Mouse (Mus musculus): ENCODE results near the gene Sdhaf2. TPM values are rescaled to one million over a fixed set of nuclear protein-coding genes. Genes with fewer than 3 reads are reported as not detected.
"Not testable (repeated sequence)": the region's sequence is repeated elsewhere in the genome, so short reads cannot be mapped to it uniquely, and the experiment has no call there.

Sdhaf2 gene
- total RNA-seq (2021) = 10 to 100 TPM; 49.3 to 49.6 TPM
- long read RNA-seq, experiment 1, transcript Sdhaf2-201 (4 exons, 2,981 nt) = major isoform, 29 of 38 reads
- long read RNA-seq, experiment 1, partial matches to known transcripts = 2 of 38 reads
- long read RNA-seq, experiment 1, other reads (novel, unspliced or antisense) = 5 of 38 reads
- long read RNA-seq, experiment 2, transcript Sdhaf2-201 (4 exons, 2,981 nt) = major isoform, 47 of 57 reads
- long read RNA-seq, experiment 2, partial matches to known transcripts = 0 of 57 reads
- long read RNA-seq, experiment 2, other reads (novel, unspliced or antisense) = 8 of 57 reads

GRCm38 (mm10) chr19:10525910-10526309 lies at the start of gene Sdhaf2:
TSS of gene Sdhaf2 (minus strand) at chr19:10526142.
- intact Hi-C loops (cut with DNase I) = no loop called here
- DNase-seq = no peak

GRCm38 (mm10) chr19:10569627-10570026 lies 43.7 kb upstream of the Sdhaf2 start:
- no peak for DNase-seq
- intact Hi-C loops (cut with DNase I) = no loop called here

- DNase-seq = no peak
- intact Hi-C loops (cut with DNase I) = no loop called here
Observed at GRCm38 (mm10) chr19:10565217-10565616, 39.3 kb upstream of the Sdhaf2 start.

- no peak for DNase-seq
- intact Hi-C loops (cut with DNase I) = no loop called here
Observed at GRCm38 (mm10) chr19:10564278-10564677, 38.3 kb upstream of the Sdhaf2 start.

- intact Hi-C loops (cut with DNase I) = no loop called here
- DNase-seq = no peak
Observed at GRCm38 (mm10) chr19:10562351-10562750, 36.4 kb upstream of the Sdhaf2 start.

GRCm38 (mm10) chr19:10561558-10562314 lies 35.8 kb upstream of the Sdhaf2 start:
- intact Hi-C loops (cut with DNase I) = no loop called here

GRCm38 (mm10) chr19:10560108-10560507 lies 34.2 kb upstream of the Sdhaf2 start:
- intact Hi-C loops (cut with DNase I) = no loop called here
- no peak for DNase-seq

More at GRCm38 (mm10) chr19:10561558-10562314, 35.8 kb upstream of the Sdhaf2 start:
- DNase-seq = no peak

- intact Hi-C loops (cut with DNase I) = loop anchor here (5.0 kb wide), 1 partner anchor 44 kb away; no protein-coding TSS in a partner anchor
- DNase-seq = not testable (repeated sequence)
Observed at GRCm38 (mm10) chr19:10557837-10558375, 32.0 kb upstream of the Sdhaf2 start.

- DNase-seq = no peak
Observed at GRCm38 (mm10) chr19:10557430-10557829, 31.5 kb upstream of the Sdhaf2 start.

GRCm38 (mm10) chr19:10557001-10557400 lies 31.1 kb upstream of the Sdhaf2 start:
- intact Hi-C loops (cut with DNase I) = loop anchor here (5.0 kb wide), 1 partner anchor 45 kb away; no protein-coding TSS in a partner anchor
- no peak for DNase-seq

More at GRCm38 (mm10) chr19:10557430-10557829, 31.5 kb upstream of the Sdhaf2 start:
- intact Hi-C loops (cut with DNase I) = loop anchor here (5.0 kb wide), 1 partner anchor 45 kb away; no protein-coding TSS in a partner anchor

- DNase-seq = peak; percentile 76 to 79
- intact Hi-C loops (cut with DNase I) = loop anchor here (5.0 kb wide), 1 partner anchor 46 kb away; no protein-coding TSS in a partner anchor
Observed at GRCm38 (mm10) chr19:10555624-10556510, 29.9 kb upstream of the Sdhaf2 start, which contains the start of gene Tmem216. TSS of gene Tmem216 (minus strand) at chr19:10556238.

GRCm38 (mm10) chr19:10539454-10539853 lies 13.5 kb upstream of the Sdhaf2 start:
- DNase-seq = no peak
- intact Hi-C loops (cut with DNase I) = no loop called here

GRCm38 (mm10) chr19:10530082-10530481 lies 4.1 kb upstream of the Sdhaf2 start:
- no peak for DNase-seq
- intact Hi-C loops (cut with DNase I) = no loop called here

- intact Hi-C loops (cut with DNase I) = no loop called here
- DNase-seq = peak; percentile 85 to 88
Observed at GRCm38 (mm10) chr19:10525106-10525901, 638 bp downstream of the Sdhaf2 start, which contains the start of gene Cpsf7. TSS of gene Cpsf7 (plus strand) at chr19:10525266.

GRCm38 (mm10) chr19:10524784-10525105 lies 1.2 kb downstream of the Sdhaf2 start:
- no peak for DNase-seq
- intact Hi-C loops (cut with DNase I) = no loop called here

- DNase-seq = no peak
- intact Hi-C loops (cut with DNase I) = no loop called here
Observed at GRCm38 (mm10) chr19:10523483-10524080, 2.4 kb downstream of the Sdhaf2 start.

- intact Hi-C loops (cut with DNase I) = no loop called here
Observed at GRCm38 (mm10) chr19:10521926-10522325, 4.0 kb downstream of the Sdhaf2 start.

GRCm38 (mm10) chr19:10520355-10520754 lies 5.6 kb downstream of the Sdhaf2 start:
- no peak for DNase-seq
- intact Hi-C loops (cut with DNase I) = no loop called here

More at GRCm38 (mm10) chr19:10521926-10522325, 4.0 kb downstream of the Sdhaf2 start:
- DNase-seq = no peak

Data from gastrocnemius, postnatal 36 days (tissue).